Mouse (Mus musculus) liver, embryonic 11.5 days (tissue): ENCODE data around the gene Gm17324. TPM values are rescaled to one million over a fixed set of nuclear protein-coding genes. Genes with fewer than 3 reads are reported as not detected.
A peak's percentile ranks its signal among the peaks of the same experiment; 100 is the strongest.
"Not testable (repeated sequence)": the region's sequence is repeated elsewhere in the genome, so short reads cannot be mapped to it uniquely, and the experiment has no call there.

Experiments
- ATAC-seq: fragments of 200-750 bp; cut with Nextera tagmentation; replicated peaks from 2 replicates; pipeline ENCODE4 v1.8.0; 2017; ENCODE audit warnings: moderate number of reproducible peaks, mild to moderate bottlenecking, moderate TSS enrichment, moderate library complexity; ENCODE audit not compliant: low FRiP score
- DNase-seq: peaks from one replicate; pipeline ENCODE4 v3.0.0-alpha.2; 2017; ENCODE audit warnings: low spot score
- H3K27ac ChIP-seq: fragments of 300-500 bp; sonication (generic); 2 replicates; pipeline ENCODE4 v1.5.1; 2014; ENCODE audit warnings: mild to moderate bottlenecking, low read depth, low read length, control low read depth
- H3K27me3 ChIP-seq: fragments of 300-500 bp; sonication (generic); replicated peaks from 2 replicates; pipeline ENCODE4 v1.6.1; 2014; ENCODE audit warnings: low read length, mixed read lengths; ENCODE audit not compliant: control insufficient read depth, insufficient read depth
- H3K36me3 ChIP-seq: fragments of 300-500 bp; sonication (generic); 2 replicates; pipeline ENCODE4 v1.6.1; 2014; ENCODE audit warnings: mild to moderate bottlenecking, low read length, moderate library complexity, mixed read lengths; ENCODE audit not compliant: control insufficient read depth, insufficient read depth
- H3K4me1 ChIP-seq: fragments of 300-500 bp; sonication (generic); replicated peaks from 2 replicates; pipeline ENCODE4 v1.6.1; 2014; ENCODE audit warnings: low read length, mixed read lengths; ENCODE audit not compliant: control insufficient read depth, insufficient read depth
- H3K4me2 ChIP-seq: fragments of 300-500 bp; sonication (generic); 2 replicates; pipeline ENCODE4 v1.6.1; 2014; ENCODE audit warnings: mild to moderate bottlenecking, control low read depth, moderate library complexity
- H3K4me3 ChIP-seq: fragments of 300-500 bp; sonication (generic); 2 replicates; pipeline ENCODE4 v1.5.1; 2014; ENCODE audit warnings: low read depth, low read length, control low read depth
- H3K9ac ChIP-seq: fragments of 300-500 bp; sonication (generic); 2 replicates; pipeline ENCODE4 v1.6.1; 2014; ENCODE audit warnings: low read depth, low read length, control low read depth
- H3K9me3 ChIP-seq: fragments of 300-500 bp; sonication (generic); 2 replicates; pipeline ENCODE4 v1.6.1; 2016; ENCODE audit warnings: low read length, inconsistent platforms, mixed read lengths; ENCODE audit not compliant: control insufficient read depth
- WGBS: fragments of 180-500 bp; shearing (Covaris S2); extraction: QIAGEN DNeasy Blood & Tissue Kit; methylation state at CpG from one replicate; pipeline ENCODE4 v1.1.7; 2014; 5-methylcytosine and 5-hydroxymethylcytosine counted together
- polyA plus RNA-seq: library from polyadenylated mRNA; unstranded; fragments of >200 nt; fragmentation: Nextera tagmentation; extraction: Ambion mirVana; gene quantifications from 2 replicates; pipeline ENCODE4 v1.2.1, GENCODE M21; 2014

The Gm17324 gene
- polyA plus RNA-seq = 0.96 and 1.2 TPM in 2 replicates

DNA sequence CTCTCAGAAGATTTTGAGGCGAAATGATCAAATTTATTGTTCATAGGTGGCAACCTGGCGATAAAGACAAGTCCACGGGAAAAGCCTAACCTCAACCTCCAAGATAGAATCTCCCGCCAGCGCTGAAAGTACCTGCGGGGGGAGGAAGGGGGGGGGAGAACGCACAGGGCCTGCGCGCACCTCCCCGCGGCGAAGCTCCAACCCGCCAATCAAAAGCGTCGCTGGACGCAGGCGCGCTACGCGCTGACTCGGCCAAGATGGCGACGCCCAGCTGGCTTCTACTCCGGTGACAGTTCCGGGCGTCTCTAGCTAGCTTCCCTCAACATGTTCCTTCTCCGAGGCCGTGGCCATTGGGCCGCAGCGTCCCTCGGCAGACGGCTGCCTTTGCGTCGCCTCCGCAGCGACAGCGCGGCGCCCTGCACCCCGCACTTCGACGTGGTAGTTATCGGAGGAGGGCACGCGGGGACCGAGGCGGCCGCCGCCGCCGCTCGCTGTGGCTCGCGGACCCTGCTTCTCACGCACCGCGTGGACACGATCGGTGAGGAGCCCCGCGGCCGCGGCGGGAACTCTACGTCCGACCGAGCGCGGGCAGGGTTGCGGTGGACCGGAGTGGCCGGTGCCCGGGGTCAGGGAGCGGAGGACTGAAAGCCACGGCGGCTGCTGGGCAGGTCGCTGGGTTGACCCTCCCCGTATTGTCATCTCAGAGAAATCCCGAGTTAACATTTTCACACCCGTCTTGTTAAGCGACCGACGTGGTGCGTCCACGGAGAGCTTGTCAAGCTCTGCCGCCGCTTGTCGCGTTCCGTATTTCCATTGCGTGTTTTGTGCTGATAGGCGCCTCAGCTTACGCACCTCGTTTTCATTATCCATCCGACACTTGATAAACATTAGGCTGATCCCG, at the start of gene Gm17324, which contains the start of gene Mto1:
Gene Gm17324, minus strand, starts transcription at position 814 of the 901 bp plus-strand sequence.
Gene Mto1, plus strand, starts transcription at position 236 of the 901 bp plus-strand sequence.
- H3K4me2 ChIP-seq = peak within 1 kb of the TSS; percentile 90
- no peaks in the 10 kb centered on the region for H3K9me3 ChIP-seq
- H3K27me3 ChIP-seq = peaks cover 29% of the 10 kb centered on the region
- under 1% methylated on average over 96 of the region's 96 CpGs for WGBS
- H3K4me3 ChIP-seq = peak within 1 kb of the TSS; percentile 99
- ATAC-seq = peak; percentile 91
- DNase-seq = peak; percentile 91
- H3K27ac ChIP-seq = peak within 1 kb of the TSS; percentile 87
- peak within 1 kb of the TSS; percentile 97 for H3K9ac ChIP-seq
- H3K36me3 ChIP-seq = peaks cover 7% of the 10 kb centered on the region; the same call in 1 of the 2 replicates
- peaks cover 10% of the 10 kb centered on the region for H3K4me1 ChIP-seq

DNA sequence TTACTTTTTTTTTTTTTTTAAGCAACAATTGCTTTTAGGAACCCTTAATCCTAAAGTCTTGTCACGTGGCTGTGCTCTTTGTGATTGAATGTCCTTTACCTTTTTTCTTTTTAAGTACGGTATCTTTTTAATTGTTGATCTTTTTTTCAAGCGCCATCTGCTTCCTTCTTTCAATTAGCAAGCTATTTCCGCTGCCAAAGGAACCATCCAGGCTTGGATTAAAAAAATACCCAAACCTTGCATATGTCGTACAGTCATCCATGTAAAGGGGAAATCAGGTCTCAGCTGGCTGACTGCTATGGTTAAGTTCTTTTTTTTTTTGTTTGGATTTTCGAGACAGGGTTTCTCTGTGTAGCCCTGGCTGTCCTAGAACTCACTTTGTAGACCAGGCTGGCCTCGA, 44.6 kb upstream of the Gm17324 start:
- ATAC-seq (no peak), DNase-seq (no peak)
- Histone ChIP-seq H3K4me3 (no peak overlapping the region), H3K9ac (no peak overlapping the region), H3K27me3 (no peaks in the 10 kb centered on the region), H3K9me3 (no peaks in the 10 kb centered on the region), H3K4me2 (no peak overlapping the region), H3K36me3 (no peaks in the 10 kb centered on the region), H3K4me1 (no peaks in the 10 kb centered on the region), H3K27ac (no peak overlapping the region)
- WGBS = 86% methylated on average over 7 of the region's 7 CpGs

DNA sequence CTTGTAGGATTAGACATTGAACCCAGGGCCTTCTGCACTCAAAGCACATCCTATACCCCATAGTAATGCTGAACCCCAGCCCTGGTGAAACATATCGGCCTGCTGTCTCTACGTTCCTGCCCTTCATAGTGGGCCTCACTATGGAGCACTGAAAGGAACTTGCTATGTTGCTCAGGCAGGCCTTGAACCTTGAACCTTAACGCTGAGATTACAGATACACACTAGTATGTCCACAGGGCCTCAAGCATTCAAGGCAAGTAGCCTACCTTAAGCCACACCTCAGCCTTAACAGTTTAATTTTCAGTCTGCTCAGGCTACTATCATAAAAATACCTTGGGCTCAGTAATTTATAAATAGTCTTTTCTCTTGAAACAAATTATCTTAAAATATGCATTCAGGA, 43.7 kb upstream of the Gm17324 start:
- ATAC-seq = no peak; the same call in 1 of the 2 replicates
- Histone ChIP-seq H3K4me3 (no peak overlapping the region), H3K36me3 (no peaks in the 10 kb centered on the region), H3K9me3 (no peaks in the 10 kb centered on the region), H3K27me3 (no peaks in the 10 kb centered on the region), H3K9ac (no peak overlapping the region), H3K4me2 (no peak overlapping the region), H3K27ac (no peak overlapping the region), H3K4me1 (no peaks in the 10 kb centered on the region)
- 84% methylated on average over 3 of the region's 3 CpGs for WGBS
- DNase-seq = no peak

DNA sequence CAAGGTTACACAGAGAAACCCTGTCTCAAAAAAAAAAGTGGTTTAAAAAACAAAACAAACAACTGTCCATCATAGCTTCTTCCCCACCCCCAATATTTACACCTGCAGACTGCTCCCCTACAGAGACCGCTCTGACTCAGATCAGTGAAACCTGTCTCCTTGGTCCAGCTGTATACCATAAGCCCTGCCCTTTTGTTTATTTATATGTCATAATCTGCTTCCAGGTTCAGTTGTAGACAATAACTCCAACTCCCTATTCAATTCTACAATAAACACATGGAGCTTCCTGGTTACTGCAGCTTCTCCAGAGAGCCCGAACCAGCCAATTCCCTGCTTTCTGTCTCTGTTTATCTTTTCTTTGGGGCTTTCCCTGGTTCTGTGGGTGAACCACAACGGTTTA, 42.6 kb upstream of the Gm17324 start:
- Histone ChIP-seq H3K9me3 (no peaks in the 10 kb centered on the region), H3K4me3 (no peak overlapping the region), H3K4me2 (no peak overlapping the region), H3K9ac (no peak overlapping the region), H3K4me1 (no peaks in the 10 kb centered on the region), H3K27ac (no peak overlapping the region), H3K27me3 (no peaks in the 10 kb centered on the region), H3K36me3 (no peaks in the 10 kb centered on the region)
- no peak for ATAC-seq
- 69% methylated on average over 3 of the region's 3 CpGs for WGBS
- no peak for DNase-seq

DNA sequence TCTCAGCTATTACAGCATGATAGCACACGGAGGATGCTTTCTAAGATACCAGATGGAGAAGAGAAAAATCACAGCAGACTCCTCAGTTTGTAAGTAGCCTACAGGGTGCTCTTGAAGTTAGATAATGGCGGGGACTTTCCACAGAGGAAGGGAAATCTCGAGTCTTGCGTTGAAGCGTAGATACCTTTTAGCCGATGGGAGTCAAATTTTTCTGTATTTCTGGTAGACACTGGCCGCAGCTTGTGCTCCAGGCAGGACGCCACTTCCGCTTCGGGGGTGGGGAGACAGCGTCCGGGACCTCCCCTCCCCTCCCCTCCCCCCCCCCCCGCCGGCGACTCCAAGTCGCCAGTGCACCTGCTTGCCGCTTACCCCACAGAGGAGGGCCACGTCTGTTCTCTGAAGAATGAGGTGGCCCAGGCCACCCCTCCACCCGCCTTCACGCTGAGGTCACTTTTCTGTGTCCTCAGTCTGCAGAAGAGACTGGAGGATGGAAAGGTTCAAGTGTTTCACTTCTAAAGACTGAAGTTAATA, 40.4 kb upstream of the Gm17324 start, which contains the start of gene Eef1a1:
Gene Eef1a1, minus strand, starts transcription at position 262 of the 531 bp plus-strand sequence.
- no peaks in the 10 kb centered on the region for H3K4me1 ChIP-seq
- H3K9ac ChIP-seq = peak within 1 kb of the TSS; percentile 50; the same call in 1 of the 2 replicates
- H3K4me2 ChIP-seq = peak within 1 kb of the TSS; percentile 66
- no peaks in the 10 kb centered on the region for H3K27me3 ChIP-seq
- H3K36me3 ChIP-seq = no peaks in the 10 kb centered on the region
- 3% methylated on average over 17 of the region's 20 CpGs for WGBS
- DNase-seq (peak; percentile 51), ATAC-seq (peak; percentile 42; the same call in 1 of the 2 replicates)
- H3K27ac ChIP-seq = no peak within 1 kb of the TSS
- peak within 1 kb of the TSS; percentile 43 for H3K4me3 ChIP-seq
- H3K9me3 ChIP-seq = no peaks in the 10 kb centered on the region

DNA sequence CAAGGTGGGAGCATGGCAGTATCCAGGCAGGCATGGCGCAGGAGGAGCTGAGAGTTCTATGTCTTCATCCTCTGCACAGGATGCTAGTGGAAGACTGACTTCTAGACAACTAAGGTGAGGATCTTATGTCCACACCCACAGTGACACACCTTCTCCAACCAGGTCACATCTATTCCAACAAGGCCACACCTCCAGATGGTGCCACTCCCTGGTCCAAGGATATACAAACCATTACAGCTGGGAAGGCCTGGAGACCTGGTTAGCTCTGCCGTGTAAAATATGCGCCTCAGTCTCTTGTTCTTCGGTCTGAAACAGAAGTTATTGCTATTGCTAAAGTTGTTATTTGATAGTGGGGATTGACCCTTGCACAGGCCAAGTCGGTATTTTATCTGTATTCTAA, 39.4 kb upstream of the Gm17324 start:
- H3K4me2 ChIP-seq, H3K27ac ChIP-seq, DNase-seq, H3K9ac ChIP-seq, H3K9me3 ChIP-seq, H3K4me3 ChIP-seq, ATAC-seq, H3K27me3 ChIP-seq, H3K4me1 ChIP-seq, H3K36me3 ChIP-seq: not testable (repeated sequence)
- WGBS = 85% methylated on average over 5 of the region's 5 CpGs

DNA sequence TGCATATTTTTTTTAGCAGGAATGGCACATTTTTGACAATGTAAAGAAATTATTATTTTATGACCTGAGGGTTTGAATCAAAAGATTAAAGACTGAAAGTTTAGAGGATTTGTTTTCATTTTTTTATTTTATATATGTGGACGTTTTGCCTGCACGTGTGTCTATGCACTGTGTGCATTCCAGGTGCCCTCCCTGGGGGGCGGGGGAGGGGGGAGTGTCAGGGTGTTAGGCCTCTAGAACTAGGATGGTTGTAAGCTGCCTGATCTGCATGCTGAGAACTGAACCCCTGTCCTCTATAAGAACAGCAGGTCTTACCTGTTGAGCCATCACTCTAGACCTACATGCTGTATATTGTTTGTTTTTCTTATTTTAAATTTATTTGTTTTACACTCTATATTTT, 36.1 kb upstream of the Gm17324 start:
- WGBS = 75% methylated on average over 3 of the region's 3 CpGs
- DNase-seq (no peak), ATAC-seq (no peak)
- Histone ChIP-seq H3K4me1 (peaks cover 7% of the 10 kb centered on the region), H3K4me2 (no peak overlapping the region), H3K9me3 (no peaks in the 10 kb centered on the region), H3K36me3 (peaks cover 10% of the 10 kb centered on the region), H3K9ac (no peak overlapping the region), H3K27ac (no peak overlapping the region), H3K4me3 (no peak overlapping the region), H3K27me3 (no peaks in the 10 kb centered on the region)

DNA sequence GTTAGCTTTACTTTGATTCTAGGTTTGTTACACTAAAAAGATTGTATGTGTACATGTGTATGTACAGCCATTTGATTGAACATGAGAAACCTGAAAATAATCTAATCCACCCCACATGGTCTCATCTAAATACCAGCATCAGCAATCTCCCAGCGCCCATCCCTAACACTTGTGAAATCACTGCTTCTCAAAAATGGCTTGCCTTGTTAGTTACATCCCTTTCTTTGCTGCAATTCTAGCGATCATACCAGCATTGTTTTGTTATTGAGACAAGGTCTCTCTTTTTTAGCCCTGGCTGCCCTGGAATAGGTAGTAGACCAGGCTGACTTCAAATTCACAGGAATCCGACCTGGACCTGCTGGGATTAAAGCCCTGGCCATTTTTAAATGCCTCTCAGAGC, 33.8 kb upstream of the Gm17324 start:
- no peak for ATAC-seq
- DNase-seq = no peak
- no peaks in the 10 kb centered on the region for H3K9me3 ChIP-seq
- peaks cover 28% of the 10 kb centered on the region for H3K36me3 ChIP-seq
- H3K27ac ChIP-seq = peak overlapping the region; percentile 87
- WGBS = 18% methylated on average over 3 of the region's 3 CpGs
- H3K4me3 ChIP-seq = peak overlapping the region; percentile 97
- no peaks in the 10 kb centered on the region for H3K27me3 ChIP-seq
- peak overlapping the region; percentile 75 for H3K4me2 ChIP-seq
- peak overlapping the region; percentile 79 for H3K9ac ChIP-seq
- peaks cover 11% of the 10 kb centered on the region for H3K4me1 ChIP-seq
